Mouse (Mus musculus) heart, embryonic 13.5 days (tissue): ENCODE data around the gene Ccr9. TPM values are rescaled to one million over a fixed set of nuclear protein-coding genes. Genes with fewer than 3 reads are reported as not detected.
"Not testable (repeated sequence)": the region's sequence is repeated elsewhere in the genome, so short reads cannot be mapped to it uniquely, and the experiment has no call there.

ENCODE experiments used
- ATAC-seq: fragments of 200-750 bp; cut with Nextera tagmentation; 2 replicates; pipeline ENCODE4 v1.8.0; 2017; ENCODE audit warnings: moderate TSS enrichment; ENCODE audit not compliant: insufficient number of reproducible peaks, low FRiP score, low TSS enrichment; ENCODE audit errors: extremely low read depth
- H3K27ac ChIP-seq: fragments of 300-500 bp; sonication (generic); replicated peaks from 2 replicates; pipeline ENCODE4 v1.5.1; 2015; ENCODE audit warnings: moderate library complexity, mild to moderate bottlenecking, inconsistent platforms
- H3K27me3 ChIP-seq: fragments of 300-500 bp; sonication (generic); replicated peaks from 2 replicates; pipeline ENCODE4 v1.6.1; 2015; ENCODE audit warnings: mild to moderate bottlenecking, inconsistent platforms
- H3K36me3 ChIP-seq: fragments of 300-500 bp; sonication (generic); 2 replicates; pipeline ENCODE4 v1.6.1; 2015; ENCODE audit warnings: mild to moderate bottlenecking, inconsistent platforms
- H3K4me1 ChIP-seq: fragments of 300-500 bp; sonication (generic); 2 replicates; pipeline ENCODE4 v1.6.1; 2015; ENCODE audit warnings: inconsistent platforms
- H3K4me2 ChIP-seq: fragments of 300-500 bp; sonication (generic); 2 replicates; pipeline ENCODE4 v1.6.1; 2015; ENCODE audit warnings: inconsistent platforms, mild to moderate bottlenecking, moderate library complexity
- H3K4me3 ChIP-seq: fragments of 300-500 bp; sonication (generic); 2 replicates; pipeline ENCODE4 v1.5.1; 2015; ENCODE audit warnings: moderate library complexity, mild to moderate bottlenecking, inconsistent platforms
- H3K9ac ChIP-seq: fragments of 300-500 bp; sonication (generic); 2 replicates; pipeline ENCODE4 v1.6.1; 2015; ENCODE audit warnings: inconsistent platforms, mild to moderate bottlenecking, moderate library complexity
- H3K9me3 ChIP-seq: fragments of 300-500 bp; sonication (generic); 2 replicates; pipeline ENCODE4 v1.6.1; 2016; ENCODE audit warnings: inconsistent platforms
- WGBS: fragments of 180-500 bp; shearing (Covaris S2); methylation state at CpG from one replicate; pipeline ENCODE4 v1.1.7; 2015; ENCODE audit warnings: mixed read lengths; 5-methylcytosine and 5-hydroxymethylcytosine counted together
- polyA plus RNA-seq: library from polyadenylated mRNA; unstranded; fragments of >200 nt; fragmentation: Nextera tagmentation; extraction: Ambion mirVana; gene quantifications from 2 replicates; pipeline ENCODE4 v1.2.1, GENCODE M21; 2015

The Ccr9 gene
- polyA plus RNA-seq, 1 experiment from 2014 or later, result 0.15 TPM

- peak; percentile 99 for ATAC-seq
- Histone ChIP-seq H3K27ac (peak within 1 kb of the TSS; percentile 79), H3K4me1 (peaks cover 7% of the 10 kb centered on the region), H3K9ac (peak within 1 kb of the TSS; percentile 91), H3K27me3 (peaks cover 7% of the 10 kb centered on the region), H3K4me2 (peak within 1 kb of the TSS; percentile 82), H3K4me3 (peak within 1 kb of the TSS; percentile 92), H3K36me3 (0 out of 2 replicates have a peak, but pooled peaks cover under 1% of the 10 kb centered on the region), H3K9me3 (no peaks in the 10 kb centered on the region)
- WGBS, result under 1% methylated on average over 55 of the region's 55 CpGs
These were observed 39.2 kb downstream of the Ccr9 start, which contains the start of gene Lztfl1 for GRCm38 (mm10) chr9:123717186-123718008. Gene Lztfl1, minus strand, starts transcription at chr9:123717697.

- H3K36me3 ChIP-seq, result no peaks in the 10 kb centered on the region
- H3K4me1 ChIP-seq, result no peaks in the 10 kb centered on the region
- H3K27me3 ChIP-seq, result peaks cover 19% of the 10 kb centered on the region
- no peak overlapping the region for H3K4me2 ChIP-seq
- H3K27ac ChIP-seq, result no peak overlapping the region
- no peak overlapping the region for H3K9ac ChIP-seq
- no peak for ATAC-seq
- no peaks in the 10 kb centered on the region for H3K9me3 ChIP-seq
- WGBS, result 57% methylated on average over 2 of the region's 2 CpGs
- no peak overlapping the region for H3K4me3 ChIP-seq
These were observed 44.7 kb downstream of the Ccr9 start for GRCm38 (mm10) chr9:123722737-123723493.

GRCm38 (mm10) chr9:123731271-123731670, 53.0 kb downstream of the Ccr9 start:
- no peak for ATAC-seq
- no peak overlapping the region for H3K27ac ChIP-seq
- H3K4me2 ChIP-seq, result no peak overlapping the region
- 56% methylated on average over 3 of the region's 3 CpGs for WGBS
- H3K9me3 ChIP-seq, result no peaks in the 10 kb centered on the region
- no peaks in the 10 kb centered on the region for H3K27me3 ChIP-seq
- no peaks in the 10 kb centered on the region for H3K4me1 ChIP-seq
- no peak overlapping the region for H3K4me3 ChIP-seq
- no peaks in the 10 kb centered on the region for H3K36me3 ChIP-seq
- H3K9ac ChIP-seq, result no peak overlapping the region

GRCm38 (mm10) chr9:123734133-123734532, 55.9 kb downstream of the Ccr9 start:
- H3K27me3 ChIP-seq, result no peaks in the 10 kb centered on the region
- no peaks in the 10 kb centered on the region for H3K9me3 ChIP-seq
- H3K4me2 ChIP-seq, result no peak overlapping the region
- H3K27ac ChIP-seq, result no peak overlapping the region
- no peaks in the 10 kb centered on the region for H3K36me3 ChIP-seq
- ATAC-seq, result no peak
- WGBS, result 61% methylated on average over 3 of the region's 3 CpGs
- no peak overlapping the region for H3K4me3 ChIP-seq
- no peak overlapping the region for H3K9ac ChIP-seq
- no peaks in the 10 kb centered on the region for H3K4me1 ChIP-seq

- Histone ChIP-seq H3K27ac (no peak overlapping the region), H3K4me1 (no peaks in the 10 kb centered on the region), H3K4me3 (no peak overlapping the region), H3K9ac (no peak overlapping the region), H3K9me3 (no peaks in the 10 kb centered on the region), H3K36me3 (no peaks in the 10 kb centered on the region), H3K27me3 (no peaks in the 10 kb centered on the region), H3K4me2 (no peak overlapping the region)
- 90% methylated on average over 4 of the region's 4 CpGs for WGBS
- ATAC-seq, result no peak
These were observed 62.6 kb downstream of the Ccr9 start for GRCm38 (mm10) chr9:123740799-123741198.

GRCm38 (mm10) chr9:123749687-123750086, 71.4 kb downstream of the Ccr9 start:
- H3K9me3 ChIP-seq, H3K4me1 ChIP-seq, H3K4me2 ChIP-seq, H3K4me3 ChIP-seq, ATAC-seq, H3K9ac ChIP-seq, H3K27ac ChIP-seq, H3K27me3 ChIP-seq, H3K36me3 ChIP-seq: not testable (repeated sequence)
- WGBS, result 88% methylated on average over 8 of the region's 8 CpGs

GRCm38 (mm10) chr9:123754333-123754732, 76.1 kb downstream of the Ccr9 start:
- no peak for ATAC-seq
- H3K4me2 ChIP-seq, result no peak overlapping the region
- H3K36me3 ChIP-seq, result no peaks in the 10 kb centered on the region
- H3K9ac ChIP-seq, result no peak overlapping the region
- no peaks in the 10 kb centered on the region for H3K4me1 ChIP-seq
- no peak overlapping the region for H3K27ac ChIP-seq
- WGBS, result 78% methylated on average over 4 of the region's 4 CpGs
- no peaks in the 10 kb centered on the region for H3K9me3 ChIP-seq
- H3K4me3 ChIP-seq, result no peak overlapping the region
- no peaks in the 10 kb centered on the region for H3K27me3 ChIP-seq

GRCm38 (mm10) chr9:123756752-123757151, 78.5 kb downstream of the Ccr9 start:
- H3K27me3 ChIP-seq, result no peaks in the 10 kb centered on the region
- H3K9ac ChIP-seq, result no peak overlapping the region
- H3K27ac ChIP-seq, result no peak overlapping the region
- WGBS, result 60% methylated on average over 3 of the region's 3 CpGs
- H3K4me1 ChIP-seq, result no peaks in the 10 kb centered on the region
- H3K4me2 ChIP-seq, result no peak overlapping the region
- no peak for ATAC-seq
- H3K36me3 ChIP-seq, result no peaks in the 10 kb centered on the region
- H3K9me3 ChIP-seq, result no peaks in the 10 kb centered on the region
- H3K4me3 ChIP-seq, result no peak overlapping the region

- H3K27me3 ChIP-seq, result no peaks in the 10 kb centered on the region
- H3K36me3 ChIP-seq, result no peaks in the 10 kb centered on the region
- no peak overlapping the region for H3K27ac ChIP-seq
- 42% methylated on average over 2 of the region's 2 CpGs for WGBS
- no peak overlapping the region for H3K9ac ChIP-seq
- no peak overlapping the region for H3K4me2 ChIP-seq
- no peak for ATAC-seq
- no peaks in the 10 kb centered on the region for H3K9me3 ChIP-seq
- H3K4me3 ChIP-seq, result no peak overlapping the region
- H3K4me1 ChIP-seq, result no peaks in the 10 kb centered on the region
These were observed 79.1 kb downstream of the Ccr9 start for GRCm38 (mm10) chr9:123757326-123757725.

GRCm38 (mm10) chr9:123758156-123758555, 79.9 kb downstream of the Ccr9 start:
- H3K27me3 ChIP-seq, result no peaks in the 10 kb centered on the region
- no peak overlapping the region for H3K4me2 ChIP-seq
- no peaks in the 10 kb centered on the region for H3K36me3 ChIP-seq
- no peak overlapping the region for H3K27ac ChIP-seq
- H3K4me1 ChIP-seq, result no peaks in the 10 kb centered on the region
- no peak overlapping the region for H3K4me3 ChIP-seq
- H3K9ac ChIP-seq, result no peak overlapping the region
- ATAC-seq, result no peak
- WGBS, result 58% methylated on average over 1 of the region's 1 CpGs
- no peaks in the 10 kb centered on the region for H3K9me3 ChIP-seq

- ATAC-seq, result no peak
- no peaks in the 10 kb centered on the region for H3K9me3 ChIP-seq
- no peaks in the 10 kb centered on the region for H3K36me3 ChIP-seq
- no peak overlapping the region for H3K9ac ChIP-seq
- 70% methylated on average over 4 of the region's 4 CpGs for whole genome bisulfite sequencing
- H3K4me1 ChIP-seq, result no peaks in the 10 kb centered on the region
- H3K4me3 ChIP-seq, result no peak overlapping the region
- no peaks in the 10 kb centered on the region for H3K27me3 ChIP-seq
- no peak overlapping the region for H3K27ac ChIP-seq
- no peak overlapping the region for H3K4me2 ChIP-seq
These were observed 80.4 kb downstream of the Ccr9 start for GRCm38 (mm10) chr9:123758645-123759044.
